Mouse (Mus musculus) CH12.LX (cell line): ENCODE measurements around the gene 6030498E09Rik. TPM values are rescaled to one million over a fixed set of nuclear protein-coding genes. Genes with fewer than 3 reads are reported as not detected.

Source experiments
- DNase-seq: peaks from one replicate; pipeline ENCODE4 v3.0.0-alpha.2; 2013; ENCODE audit errors: extremely low read depth
- H3K27ac ChIP-seq: 2 replicates; pipeline ENCODE4 v1.5.1; 2012; ENCODE audit warnings: low read depth, mild to moderate bottlenecking, control low read depth, moderate library complexity; ENCODE audit not compliant: insufficient read depth
- H3K27me3 ChIP-seq: replicated peaks from 2 replicates; pipeline ENCODE3; 2012; ENCODE audit warnings: inconsistent platforms
- H3K36me3 ChIP-seq, 2 experiments: replicated peaks in 1 of 2; 2 replicates each; pipeline versions ENCODE3 to v1.6.1; 2012; ENCODE audit warnings: inconsistent platforms in 1 of 2, low read length in 1 of 2, mild to moderate bottlenecking in 1 of 2, mixed read lengths in 1 of 2, moderate library complexity in 1 of 2; ENCODE audit not compliant: control insufficient read depth in 1 of 2, insufficient read depth in 1 of 2
- H3K4me1 ChIP-seq, 2 experiments: 2 replicates each; pipeline ENCODE4 v1.6.1; 2012; ENCODE audit warnings: inconsistent platforms in 1 of 2, moderate library complexity in 1 of 2; ENCODE audit not compliant: insufficient read depth in 2 of 2, control insufficient read depth in 1 of 2
- H3K4me2 ChIP-seq: 2 replicates; pipeline ENCODE4 v1.6.1; 2012; ENCODE audit warnings: low read depth, mild to moderate bottlenecking, control low read depth; ENCODE audit not compliant: poor library complexity, insufficient read depth, severe bottlenecking
- H3K4me3 ChIP-seq, 3 experiments: fragments of 150-350 bp in 1 of 3; sonication (generic) in 1 of 3; replicated peaks in 1 of 3; 2 replicates each; pipeline versions ENCODE3 to v1.5.1; 2011 to 2012; ENCODE audit warnings: low read depth in 2 of 3, low read length in 2 of 3, mild to moderate bottlenecking in 2 of 3, moderate library complexity in 2 of 3, control low read depth in 1 of 3, improper control_type of control experiment in 1 of 3, inconsistent platforms in 1 of 3, mixed read lengths in 1 of 3; ENCODE audit not compliant: poor library complexity in 1 of 3
- H3K79me2 ChIP-seq: replicated peaks from 2 replicates; pipeline ENCODE4 v1.6.1; 2012; ENCODE audit warnings: mild to moderate bottlenecking, moderate library complexity; ENCODE audit not compliant: control insufficient read depth, poor library complexity, insufficient read depth, severe bottlenecking; ENCODE audit errors: extremely low read depth
- H3K9ac ChIP-seq: 2 replicates; pipeline ENCODE4 v1.6.1; 2012; ENCODE audit warnings: low read depth, mild to moderate bottlenecking, control low read depth, moderate library complexity; ENCODE audit not compliant: insufficient read depth
- H3K9me3 ChIP-seq: replicated peaks from 2 replicates; pipeline ENCODE3; 2012; ENCODE audit warnings: low read length, inconsistent platforms, mixed read lengths
- ETS1 ChIP-seq: conservative IDR thresholded peaks from 2 replicates; pipeline ENCODE4 v1.6.1; 2012; ENCODE audit warnings: low read depth, mild to moderate bottlenecking, inconsistent platforms, low read length, improper control_type of control experiment, moderate library complexity
- IRF4 ChIP-seq: IDR thresholded peaks from 2 replicates; pipeline ENCODE4 v1.6.1; 2014; ENCODE audit warnings: low read depth, mild to moderate bottlenecking, inconsistent platforms, low read length, improper control_type of control experiment
- JUND ChIP-seq: conservative IDR thresholded peaks from 2 replicates; pipeline ENCODE4 v1.6.1; 2011; ENCODE audit warnings: low read depth, low read length, improper control_type of control experiment
- MAFK ChIP-seq: IDR thresholded peaks from 2 replicates; pipeline ENCODE4 v1.6.1; 2011; ENCODE audit warnings: low read length, improper control_type of control experiment; ENCODE audit not compliant: insufficient replicate concordance
- MAZ ChIP-seq: IDR thresholded peaks from 2 replicates; pipeline ENCODE4 v1.6.1; 2012; ENCODE audit warnings: low read depth, mild to moderate bottlenecking, inconsistent platforms, low read length, improper control_type of control experiment, moderate library complexity
- MXI1 ChIP-seq: IDR thresholded peaks from 2 replicates; pipeline ENCODE4 v1.6.1; 2011; ENCODE audit warnings: mild to moderate bottlenecking, low read depth, low read length, improper control_type of control experiment
- PAX5 ChIP-seq: IDR thresholded peaks from 2 replicates; pipeline ENCODE4 v1.6.1; 2012; ENCODE audit warnings: low read length, inconsistent platforms, mixed read lengths
- POLR2A ChIP-seq: IDR thresholded peaks from 2 replicates; pipeline ENCODE4 v1.6.1; 2011; ENCODE audit warnings: low read depth, mild to moderate bottlenecking, improper control_type of control experiment, low read length
- POLR2AphosphoS2 ChIP-seq: IDR thresholded peaks from 2 replicates; pipeline ENCODE4 v1.6.1; 2011; ENCODE audit warnings: low read depth, low read length, improper control_type of control experiment
- RCOR1 ChIP-seq: conservative IDR thresholded peaks from 2 replicates; pipeline ENCODE4 v1.6.1; 2012; ENCODE audit warnings: low read depth, mild to moderate bottlenecking, inconsistent platforms, low read length, improper control_type of control experiment
- SIN3A ChIP-seq: IDR thresholded peaks from 2 replicates; pipeline ENCODE4 v1.6.1; 2012; ENCODE audit warnings: low read length, improper control_type of control experiment, inconsistent platforms
- TCF12 ChIP-seq: IDR thresholded peaks from 2 replicates; pipeline ENCODE4 v1.6.1; 2014; ENCODE audit warnings: low read depth, mild to moderate bottlenecking, inconsistent platforms, low read length, improper control_type of control experiment
- UBTF ChIP-seq: IDR thresholded peaks from 2 replicates; pipeline ENCODE4 v1.6.1; 2012; ENCODE audit warnings: low read depth, mild to moderate bottlenecking, inconsistent platforms, low read length, improper control_type of control experiment, moderate library complexity
- USF2 ChIP-seq: conservative IDR thresholded peaks from 2 replicates; pipeline ENCODE4 v1.6.1; 2011; ENCODE audit warnings: low read depth, low read length, improper control_type of control experiment
- ZC3H11A ChIP-seq: IDR thresholded peaks from 2 replicates; pipeline ENCODE4 v1.6.1; 2012; ENCODE audit warnings: low read depth, mild to moderate bottlenecking, inconsistent platforms, low read length, improper control_type of control experiment
- ZMIZ1 ChIP-seq: IDR thresholded peaks from 2 replicates; pipeline ENCODE4 v1.6.1; 2012; ENCODE audit warnings: low read depth, mild to moderate bottlenecking, inconsistent platforms, low read length, improper control_type of control experiment
- dilution Hi-C: fragments of 300-500 bp; cut with MboI; formaldehyde crosslinking; loops from 2 replicates; pipeline ENCODE4 v1.14.3; 2020; ENCODE audit warnings: low sequenced_read_pairs; ENCODE audit not compliant: extremely low pct_unique_long_range_greater_than_20kb, extremely low pct_ligation_motif_present
- in situ Hi-C: fragments of 300-500 bp; cut with MboI; formaldehyde crosslinking; loops from 3 replicates; pipeline ENCODE4 v1.14.3; 2019; ENCODE audit warnings: low sequenced_read_pairs, low pct_ligation_motif_present, low pct_unique_long_range_greater_than_20kb, mixed read lengths
- polyA plus RNA-seq: library from polyadenylated mRNA; unstranded; fragments of >175 nt; gene quantifications from 2 replicates; pipeline ENCODE4 v1.2.1, GENCODE M21; 2012; ENCODE audit warnings: low read depth; ENCODE audit not compliant: insufficient read length
- total RNA-seq, 2 experiments: library from RNA; depleted of rRNA; stranded (reverse); fragments of 300-350 nt in 1 of 2; fragments of >200 nt in 1 of 2; gene quantifications; 2 replicates each; pipeline ENCODE4 v1.2.3; 2012 to 2014

Gene 6030498E09Rik
- total and polyA plus RNA-seq, 3 experiments: not detected

DNA sequence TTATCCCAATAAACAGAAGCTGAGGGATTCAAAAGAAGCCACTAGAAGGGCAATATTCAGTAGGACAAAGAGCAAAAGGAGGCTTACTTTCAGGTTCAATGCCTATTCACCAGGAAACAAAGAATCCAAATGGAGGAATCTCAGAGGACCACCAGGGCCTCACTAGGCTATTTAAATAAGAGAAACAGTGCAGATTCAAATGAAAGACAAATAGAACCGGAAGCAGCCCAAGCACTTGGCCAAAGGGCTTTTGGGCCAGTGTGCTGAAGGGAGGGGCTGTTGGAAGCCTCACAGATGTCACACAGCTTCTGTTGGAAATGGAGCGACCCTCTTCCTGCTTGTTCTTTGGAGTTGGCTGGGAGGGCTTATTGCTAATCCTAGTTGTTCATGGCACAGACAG lies 41.8 kb upstream of the 6030498E09Rik start:
- TF ChIP-seq ZMIZ1 (no peak), IRF4 (no peak)
- TF ChIP-seq, all 38 proteins: peak for 0
- Histone ChIP-seq H3K4me3 (no peak overlapping the region), H3K27me3 (no peaks in the 10 kb centered on the region), H3K27ac (no peak overlapping the region), H3K4me1 (no peaks in the 10 kb centered on the region; a peak in 1 of 4 replicates), H3K4me2 (no peak overlapping the region), H3K79me2 (no peaks in the 10 kb centered on the region), H3K36me3 (no peaks in the 10 kb centered on the region), H3K9me3 (no peaks in the 10 kb centered on the region), H3K9ac (no peak overlapping the region)
- in situ Hi-C loops: no loop called here
- DNase-seq: no peak
- dilution Hi-C loops: no loop called here

GRCm38 (mm10) chrX:38733683-38734082 lies 38.8 kb upstream of the 6030498E09Rik start:
- DNase-seq: no peak
- Histone ChIP-seq H3K36me3 (no peaks in the 10 kb centered on the region), H3K4me2 (no peak overlapping the region), H3K79me2 (no peaks in the 10 kb centered on the region), H3K4me1 (no peaks in the 10 kb centered on the region; a peak in 1 of 4 replicates), H3K4me3 (no peak overlapping the region), H3K27me3 (no peaks in the 10 kb centered on the region), H3K9me3 (no peaks in the 10 kb centered on the region), H3K27ac (no peak overlapping the region), H3K9ac (no peak overlapping the region)
- TF ChIP-seq TCF12 (no peak), ETS1 (no peak), PAX5 (no peak), IRF4 (no peak), ZC3H11A (no peak), SIN3A (no peak), MAZ (no peak), RCOR1 (no peak)
- in situ Hi-C loops: no loop called here
- dilution Hi-C loops: no loop called here

DNA sequence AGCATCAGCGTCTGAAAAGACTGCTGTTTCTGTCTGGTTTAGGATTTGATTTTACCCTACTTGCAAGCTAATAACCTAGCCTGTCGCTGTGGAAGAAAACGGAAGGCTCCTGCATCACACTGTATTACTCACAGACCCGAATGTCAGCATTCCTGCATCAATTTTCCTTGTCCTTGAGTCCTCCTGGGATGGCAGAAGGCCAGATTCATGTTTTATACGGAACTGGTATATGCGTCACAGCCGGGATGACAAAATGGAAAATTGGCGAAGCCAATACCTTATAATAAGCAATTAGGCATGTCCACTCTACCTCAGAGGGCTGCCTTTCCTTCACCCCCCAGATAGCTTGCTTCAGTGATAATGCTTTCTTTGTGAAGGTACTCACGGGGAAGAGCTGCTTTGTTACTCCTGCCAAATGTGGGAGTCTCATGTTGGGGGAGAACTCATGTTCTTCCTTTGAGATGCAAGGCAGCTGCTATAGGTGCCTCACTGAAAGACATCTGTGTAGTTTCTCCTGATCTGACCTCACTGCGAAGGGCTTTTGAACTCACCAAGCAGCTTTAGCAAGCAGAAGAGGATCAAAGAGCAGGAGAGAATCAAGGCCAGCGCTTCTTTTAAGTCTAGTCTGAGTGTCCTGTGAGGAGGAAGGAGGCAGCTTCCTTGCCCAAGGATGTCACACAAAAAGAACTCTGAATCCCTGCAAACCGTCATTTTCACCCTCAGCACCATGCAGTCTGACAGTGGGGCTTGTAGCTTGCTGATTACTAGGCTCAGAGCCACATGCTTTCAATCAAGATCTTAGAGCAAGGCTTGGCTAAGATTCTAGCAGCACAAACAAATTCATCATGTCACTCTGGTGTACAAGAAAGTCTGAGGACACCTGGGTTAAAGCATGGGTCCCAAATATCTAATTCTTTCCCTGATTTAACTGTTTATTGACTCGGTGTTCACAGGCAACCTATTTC lies 37.3 kb upstream of the 6030498E09Rik start:
- no peak for DNase-seq
- Histone ChIP-seq H3K9ac (no peak overlapping the region), H3K9me3 (no peaks in the 10 kb centered on the region), H3K4me2 (no peak overlapping the region), H3K4me1 (no peaks in the 10 kb centered on the region; a peak in 1 of 4 replicates), H3K36me3 (no peaks in the 10 kb centered on the region), H3K4me3 (no peak overlapping the region), H3K79me2 (no peaks in the 10 kb centered on the region), H3K27ac (no peak overlapping the region), H3K27me3 (no peaks in the 10 kb centered on the region)
- dilution Hi-C loops (no loop called here), in situ Hi-C loops (no loop called here)
- TF ChIP-seq UBTF (no peak), MXI1 (no peak), USF2 (no peak), POLR2A (no peak), POLR2AphosphoS2 (no peak), JUND (no peak), MAFK (no peak)
